Mouse (Mus musculus) monocyte, adult 2 months (primary cell): ENCODE measurements around the gene Tbx3.
A peak's percentile ranks its signal among the peaks of the same experiment; 100 is the strongest.

Source experiments
- DNase-seq, 2 experiments: peaks; one replicate each; pipeline ENCODE4 v3.0.0; 2022; ENCODE audit warnings: low spot score in 2 of 2, low read depth in 1 of 2

Tbx3 gene

DNA sequence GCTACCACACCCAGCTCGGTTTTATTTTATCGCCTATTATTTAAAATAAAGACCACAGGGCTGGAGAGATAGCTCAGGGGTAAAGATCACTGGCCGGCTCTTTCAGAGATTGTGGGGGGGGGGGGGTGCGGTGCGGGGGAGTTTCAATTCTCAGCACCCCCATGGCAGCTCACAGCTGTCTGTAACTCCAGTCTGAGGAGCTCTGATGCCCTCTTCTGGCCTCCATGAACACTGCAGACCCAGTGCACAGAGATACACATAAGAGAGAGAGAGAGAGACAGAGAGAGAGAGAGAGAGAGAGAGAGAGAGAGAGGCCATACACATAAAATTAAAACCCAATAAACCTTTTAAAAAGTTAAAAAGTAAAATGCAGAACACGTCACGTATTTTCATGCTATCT is 34.4 kb downstream of the Tbx3 start:
- no peak for DNase-seq

DNA sequence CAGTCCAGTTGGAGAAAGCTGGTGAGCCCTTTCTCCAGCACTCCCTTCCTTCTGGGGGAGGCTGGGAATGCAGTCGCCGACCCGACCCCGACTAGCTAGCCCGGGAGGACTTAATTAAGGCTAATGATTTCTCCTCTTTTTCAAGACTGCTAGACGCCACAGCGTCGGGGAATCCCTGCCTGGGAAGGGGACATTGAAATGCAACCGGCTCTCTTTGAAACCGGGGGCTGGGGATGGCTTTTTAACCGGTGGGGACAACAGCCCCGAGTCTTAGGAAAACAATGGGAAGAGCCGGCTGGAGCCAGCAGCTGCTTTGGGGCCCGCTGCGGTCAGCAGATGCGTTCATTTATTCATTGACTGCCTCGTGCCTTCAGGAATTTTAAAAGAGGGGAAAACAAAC is 36.0 kb downstream of the Tbx3 start:
- no peak for DNase-seq

DNA sequence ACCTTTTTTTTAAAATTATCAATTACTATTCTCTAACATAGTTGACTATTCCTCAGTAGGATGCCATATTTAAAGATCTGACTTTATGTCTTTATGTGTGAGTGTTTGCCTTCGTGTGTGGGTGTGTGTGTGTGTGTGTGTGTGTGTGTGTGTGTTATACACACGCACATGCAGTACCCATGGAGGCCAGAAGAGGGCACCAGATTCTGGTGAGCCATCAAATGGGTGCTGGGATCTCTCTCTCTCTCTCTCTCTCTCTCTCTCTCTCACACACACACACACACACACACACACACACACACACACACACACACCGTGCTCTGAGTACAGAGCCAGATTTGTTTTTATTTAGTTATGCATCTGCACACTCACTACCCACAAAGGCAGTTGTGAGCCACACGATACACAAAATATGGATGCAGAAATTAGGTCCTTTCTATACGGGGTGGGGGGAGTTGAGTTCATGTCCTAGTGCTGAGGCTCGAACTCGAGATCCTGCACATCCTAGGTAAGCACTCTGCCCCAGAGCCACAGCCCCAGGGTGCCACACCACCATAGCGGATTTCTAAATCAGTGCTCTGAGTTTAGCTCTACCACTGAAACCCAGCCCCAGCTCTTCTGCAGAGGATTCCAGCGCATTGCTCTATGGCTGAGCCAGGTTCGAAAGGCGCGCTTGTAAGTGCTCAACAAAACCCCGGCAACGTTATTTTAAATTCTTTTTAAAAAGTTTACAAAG is 38.5 kb downstream of the Tbx3 start:
- DNase-seq: no peak

DNA sequence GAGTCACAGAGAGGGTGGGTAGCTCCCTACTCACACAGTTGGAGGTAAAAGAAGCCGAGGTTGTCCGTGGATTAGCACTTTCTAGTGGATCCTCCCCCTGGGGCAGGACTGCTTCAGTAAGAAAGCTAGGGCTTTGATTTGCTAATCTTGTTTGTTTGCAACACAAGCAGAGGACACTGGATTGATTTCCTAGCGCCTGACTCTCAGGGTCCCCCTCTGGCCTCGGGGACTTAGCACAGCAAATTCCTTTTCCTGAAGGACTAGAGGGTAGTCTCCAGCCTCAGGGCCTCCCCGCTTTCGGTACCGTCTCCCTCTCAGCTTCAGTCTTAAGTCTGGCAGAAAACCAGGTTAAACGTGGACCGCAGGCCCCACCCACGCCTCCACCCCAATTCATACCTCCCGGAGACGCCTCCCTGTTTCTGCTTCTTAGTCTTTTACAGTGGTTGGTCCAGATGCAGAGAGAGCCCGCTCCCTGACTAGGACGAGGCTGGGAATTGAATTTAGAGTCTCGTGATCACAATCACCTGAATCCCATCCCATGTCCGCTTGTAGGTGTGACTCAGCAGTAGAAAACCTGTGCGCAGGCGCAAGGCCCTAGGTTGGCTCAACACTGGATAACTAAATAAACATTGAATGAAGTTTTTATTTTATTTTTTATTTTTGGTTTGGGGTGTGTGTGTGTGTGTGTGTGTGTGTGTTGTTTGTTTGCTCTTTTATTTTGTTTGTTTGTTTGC is 39.5 kb downstream of the Tbx3 start:
- no peak for DNase-seq

DNA sequence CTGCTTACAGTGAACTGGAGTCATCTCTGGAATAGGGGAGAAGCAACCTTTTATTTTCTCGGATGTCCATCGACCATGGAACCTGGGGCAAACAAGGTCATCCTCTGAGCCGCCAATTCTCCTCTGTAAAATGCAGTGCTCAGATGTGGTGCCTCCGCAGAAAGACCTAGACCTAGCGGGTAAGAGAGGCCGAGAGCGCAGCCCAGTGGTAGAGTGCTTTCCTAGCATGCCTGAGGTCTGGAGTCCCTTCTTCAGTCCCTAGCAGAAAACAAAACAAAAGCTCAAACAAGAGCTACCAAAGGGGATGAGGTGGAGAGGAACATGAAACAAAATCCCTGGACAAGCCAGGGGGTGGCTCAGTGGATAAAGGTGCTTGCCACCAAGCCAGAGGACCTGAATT is 40.3 kb downstream of the Tbx3 start:
- DNase-seq: no peak

DNA sequence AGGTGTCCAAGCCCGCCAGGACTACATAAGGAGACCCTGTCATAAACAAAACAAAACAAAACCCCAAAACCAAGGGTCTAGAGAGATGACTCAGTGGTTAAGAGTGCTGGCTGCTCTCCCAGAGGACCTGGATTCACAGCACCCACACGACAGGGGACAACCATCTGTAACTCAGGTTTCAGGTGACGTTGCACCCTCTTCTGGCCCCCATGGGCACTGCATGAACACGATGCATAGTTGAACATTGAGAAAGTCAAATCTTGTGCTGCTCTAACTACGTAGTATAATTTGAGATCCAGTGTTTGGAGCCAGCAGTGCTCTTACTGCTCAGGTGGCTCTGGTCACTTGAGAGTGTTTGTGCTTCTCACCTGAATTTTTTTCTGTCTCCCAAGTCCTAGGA is 41.2 kb downstream of the Tbx3 start:
- DNase-seq: no peak

DNA sequence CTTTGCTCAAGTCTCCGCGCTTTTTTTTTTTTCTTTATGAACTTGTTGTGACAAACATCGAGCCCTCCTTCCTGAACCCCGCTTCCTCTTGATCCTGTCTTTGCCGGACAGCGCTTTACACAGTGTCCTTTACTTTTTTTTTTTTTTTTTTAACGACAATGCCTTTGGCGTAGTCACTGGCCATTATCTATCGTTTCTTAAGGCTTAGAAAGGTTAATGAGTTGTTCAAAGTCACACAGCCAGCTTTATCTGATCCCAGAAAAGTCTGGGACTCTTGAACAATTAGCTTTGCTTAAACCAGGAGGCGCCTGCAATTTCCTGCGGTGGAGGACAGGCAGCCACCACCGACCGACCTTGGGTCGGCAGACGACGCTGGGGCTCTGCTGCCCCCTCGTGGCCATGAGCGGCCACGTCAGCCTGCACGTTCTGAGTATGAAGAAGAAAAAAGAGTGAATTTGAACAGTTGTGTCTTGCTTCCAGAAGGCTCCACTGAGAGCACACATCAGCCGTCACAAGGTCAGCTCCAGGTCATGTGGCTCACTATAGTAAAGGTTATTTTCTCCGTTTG is 42.3 kb downstream of the Tbx3 start:
- DNase-seq: peak in 1 of 2 experiments; percentile 22

DNA sequence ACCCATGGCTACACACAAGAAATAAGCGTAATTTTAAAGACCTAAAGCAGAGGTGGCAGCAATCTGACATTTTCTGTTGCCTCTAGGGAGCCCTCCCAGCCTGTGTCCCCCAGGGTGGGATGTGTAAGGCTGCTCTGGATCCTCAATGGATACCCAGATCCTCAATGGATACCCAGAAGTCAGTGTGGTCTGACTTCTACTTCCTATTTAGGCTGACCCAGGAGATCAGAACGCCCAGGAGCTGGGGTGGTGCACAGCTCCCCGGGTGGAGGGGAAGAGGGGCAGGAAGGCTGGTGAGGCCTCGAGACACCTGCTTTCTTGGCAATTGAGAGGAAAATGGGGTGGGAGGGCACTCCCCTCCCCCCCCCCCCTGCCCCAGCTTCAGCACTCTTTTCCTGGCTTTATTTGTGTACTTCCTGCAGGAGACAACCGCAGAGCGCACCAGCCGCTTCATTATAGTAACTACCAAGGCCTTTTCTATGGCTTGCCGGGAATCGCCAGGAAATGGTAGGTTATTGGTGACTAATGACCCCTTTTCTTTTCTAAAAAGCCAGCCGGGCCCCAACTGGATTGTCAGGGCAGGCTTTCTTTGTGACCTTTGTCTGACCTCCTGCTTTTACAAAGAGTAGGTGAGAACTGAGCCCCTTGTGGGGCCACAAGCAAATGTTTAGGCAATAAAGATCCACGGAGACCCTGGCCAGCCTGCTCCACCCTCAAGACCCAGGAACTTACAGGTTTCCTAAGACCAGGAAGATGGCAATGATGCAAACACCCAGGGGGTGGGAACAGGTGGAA is 50.2 kb downstream of the Tbx3 start:
- no peak for DNase-seq

DNA sequence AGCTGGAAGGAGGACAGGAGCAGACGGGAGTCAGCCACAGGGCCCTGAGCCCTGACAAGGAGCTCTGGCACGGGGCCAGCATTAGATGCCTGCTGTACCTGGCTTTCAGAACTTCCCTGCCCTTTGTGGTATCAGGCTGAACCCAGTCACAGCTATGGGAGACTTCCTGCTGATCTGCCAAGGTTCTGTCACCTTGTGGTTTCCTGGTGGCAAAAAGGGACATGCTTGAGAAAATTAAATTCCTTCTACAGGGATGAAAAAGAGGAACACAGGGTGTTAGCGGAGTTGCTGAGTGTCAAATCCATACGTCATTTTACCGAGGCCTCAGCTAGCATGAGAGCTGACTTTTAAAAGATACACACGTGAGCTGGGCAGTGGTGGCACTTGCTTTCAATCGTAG is 62.5 kb downstream of the Tbx3 start:
- no peak for DNase-seq
